Mouse (Mus musculus): ENCODE measurements around the gene Dvl1. TPM values are rescaled to one million over a fixed set of nuclear protein-coding genes. Genes with fewer than 3 reads are reported as not detected.
A peak's percentile ranks its signal among the peaks of the same experiment; 100 is the strongest.

Gene Dvl1
- polyA plus RNA-seq, 1 experiment from 2014 or later, result 7.6 TPM

- DNase-seq (ENCODE audit: low spot score), result no peak
These were observed 7.7 kb upstream of the Dvl1 start, which contains the start of gene Mxra8 for GRCm38 (mm10) chr4:155839483-155839910. TSS of gene Mxra8 (plus strand) at chr4:155839680.

DNA sequence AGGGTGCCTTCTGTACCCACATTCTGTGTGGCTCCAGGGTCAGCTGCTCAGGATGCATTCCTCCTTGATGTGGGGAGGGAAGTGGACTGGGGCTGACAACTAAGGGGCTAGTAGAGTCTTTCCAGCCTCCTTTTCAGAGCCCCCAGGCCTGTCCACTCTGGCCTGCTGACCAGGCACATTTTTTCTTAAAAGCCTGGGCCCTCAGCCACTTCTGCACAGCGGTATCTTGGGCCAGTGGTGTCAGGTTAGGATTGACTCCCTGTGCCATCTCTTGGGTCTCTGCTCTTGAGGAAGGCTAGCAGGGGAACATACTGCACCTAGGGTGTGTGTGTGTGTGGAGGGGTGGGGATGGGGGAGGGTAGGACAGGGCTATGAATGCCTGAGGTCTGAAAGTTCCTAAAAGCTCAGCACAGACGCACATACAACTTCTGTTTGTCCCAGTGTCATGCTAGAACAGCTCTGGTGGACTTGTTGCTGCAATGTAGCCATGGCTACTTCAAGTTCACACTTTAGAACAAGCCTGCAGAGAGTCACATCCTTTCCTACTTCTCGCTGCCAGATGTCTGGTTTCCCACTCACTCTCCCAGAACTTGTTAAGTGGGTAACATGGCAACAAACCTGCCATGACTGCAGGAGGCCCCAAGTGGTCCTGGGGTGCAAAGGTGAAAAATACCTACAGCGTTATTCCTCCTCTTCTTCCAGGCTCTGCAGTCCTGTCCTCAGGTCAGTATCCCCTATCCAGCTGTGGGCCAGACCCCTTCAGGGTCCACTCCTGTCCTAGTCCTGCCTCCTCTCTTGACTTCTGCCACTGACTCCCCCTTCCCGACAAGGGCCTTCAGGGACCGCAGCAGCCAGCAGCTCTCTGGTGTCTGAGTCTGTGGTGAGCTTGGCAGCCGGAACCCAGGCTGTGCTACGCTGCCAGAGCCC is 6.9 kb upstream of the Dvl1 start:
- peak; percentile 10 for DNase-seq (ENCODE audit: low spot score)

DNA sequence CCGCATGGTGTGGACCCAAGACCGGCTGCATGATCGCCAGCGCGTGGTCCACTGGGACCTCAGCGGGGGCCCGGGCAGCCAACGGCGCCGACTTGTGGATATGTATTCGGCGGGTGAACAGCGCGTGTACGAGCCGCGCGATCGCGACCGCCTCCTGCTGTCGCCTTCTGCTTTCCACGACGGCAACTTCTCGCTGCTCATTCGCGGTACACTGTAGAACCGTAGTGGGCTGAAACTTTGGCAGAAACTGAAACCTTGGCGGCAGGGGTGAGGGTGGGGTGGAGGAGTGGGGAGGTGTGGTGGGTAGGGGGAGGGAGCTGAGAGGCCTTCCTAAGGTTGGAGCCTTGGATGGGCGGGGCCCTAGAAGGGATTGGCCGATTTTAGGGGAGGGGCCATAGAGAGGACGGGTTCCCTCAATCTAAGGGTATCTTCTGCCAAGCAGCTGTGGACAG is 6.2 kb upstream of the Dvl1 start:
- peak; percentile 58 for DNase-seq (ENCODE audit: low spot score)

- no peak for DNase-seq (ENCODE audit: low spot score)
These were observed 5.4 kb upstream of the Dvl1 start for GRCm38 (mm10) chr4:155841651-155842270.

DNA sequence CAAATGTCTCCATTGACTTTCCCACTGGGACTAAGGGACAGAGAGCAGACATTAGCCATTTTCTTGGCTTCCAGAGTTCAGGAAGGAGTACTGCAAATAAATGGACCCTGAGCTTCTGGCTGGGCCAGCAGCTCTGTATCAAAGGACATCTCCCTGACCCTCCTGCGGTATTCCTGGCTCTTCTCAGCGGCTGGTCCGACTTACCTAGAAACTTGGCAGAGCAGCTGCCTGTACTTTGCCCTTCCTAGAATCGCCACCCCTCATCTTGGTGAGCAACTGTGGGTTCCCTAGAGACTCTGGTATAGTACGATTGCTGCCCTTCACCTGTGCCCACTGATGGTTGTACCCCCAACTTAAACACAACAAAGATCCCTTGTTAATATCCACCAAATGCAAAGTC is 4.0 kb upstream of the Dvl1 start:
- no peak for DNase-seq (ENCODE audit: low spot score)

- DNase-seq (ENCODE audit: low spot score), result peak; percentile 50
These were observed 570 bp downstream of the Dvl1 start for GRCm38 (mm10) chr4:155847591-155848352.

- no peak for DNase-seq (ENCODE audit: low spot score)
These were observed 1.4 kb downstream of the Dvl1 start for GRCm38 (mm10) chr4:155848434-155849095.

DNA sequence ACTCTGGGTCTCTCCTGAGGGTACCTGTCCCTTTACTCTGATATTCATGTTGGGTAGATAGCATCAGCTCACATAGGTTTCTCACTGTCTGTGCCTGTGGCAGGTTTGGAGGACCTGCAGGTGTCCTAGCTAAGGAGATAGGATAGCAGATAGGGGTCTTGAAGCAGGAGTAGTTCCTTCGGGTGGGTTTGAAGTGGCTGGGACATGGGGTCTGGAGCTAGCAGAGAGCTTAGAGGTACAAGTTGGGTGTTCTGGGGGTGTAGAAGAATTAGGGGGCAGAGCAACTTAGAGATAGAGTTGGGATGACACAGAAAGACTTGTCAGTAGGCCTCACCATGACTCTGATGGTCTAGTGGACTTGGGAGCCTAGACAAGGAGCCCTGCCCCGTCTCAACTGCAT is 2.2 kb downstream of the Dvl1 start:
- DNase-seq (ENCODE audit: low spot score), result no peak

DNA sequence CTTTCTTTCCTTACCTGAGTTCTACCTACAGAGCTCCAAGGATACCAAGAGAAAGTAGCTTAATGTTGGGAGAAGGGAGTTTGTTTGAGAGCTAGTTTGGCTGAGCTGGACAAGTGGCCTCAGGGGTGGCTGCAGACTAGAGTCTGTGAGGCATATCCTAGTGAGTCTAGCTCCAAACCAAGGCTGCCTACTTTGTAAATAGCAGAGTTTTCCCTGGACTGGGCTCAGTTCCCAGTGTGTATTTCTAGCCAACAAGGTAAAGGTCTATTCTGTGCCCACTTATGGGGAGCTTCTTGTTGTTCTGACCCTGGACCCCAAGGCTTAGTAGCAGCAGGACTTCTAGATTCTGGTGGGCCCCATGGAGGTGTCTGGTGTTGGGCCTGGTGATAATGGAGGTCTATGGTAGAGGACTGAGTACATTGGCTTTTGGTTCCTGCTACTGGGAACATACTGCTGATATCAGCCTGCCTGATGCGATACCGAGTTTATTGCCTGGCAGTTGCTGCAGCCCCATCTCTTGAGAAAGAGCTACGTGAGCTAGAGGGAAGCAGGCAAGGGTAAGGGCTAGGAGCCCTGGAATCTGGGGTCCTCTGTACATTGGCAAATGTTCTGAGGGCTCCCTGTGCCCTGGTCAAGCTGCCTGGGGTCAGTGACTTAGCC is 2.7 kb downstream of the Dvl1 start:
- no peak for DNase-seq (ENCODE audit: low spot score)

DNA sequence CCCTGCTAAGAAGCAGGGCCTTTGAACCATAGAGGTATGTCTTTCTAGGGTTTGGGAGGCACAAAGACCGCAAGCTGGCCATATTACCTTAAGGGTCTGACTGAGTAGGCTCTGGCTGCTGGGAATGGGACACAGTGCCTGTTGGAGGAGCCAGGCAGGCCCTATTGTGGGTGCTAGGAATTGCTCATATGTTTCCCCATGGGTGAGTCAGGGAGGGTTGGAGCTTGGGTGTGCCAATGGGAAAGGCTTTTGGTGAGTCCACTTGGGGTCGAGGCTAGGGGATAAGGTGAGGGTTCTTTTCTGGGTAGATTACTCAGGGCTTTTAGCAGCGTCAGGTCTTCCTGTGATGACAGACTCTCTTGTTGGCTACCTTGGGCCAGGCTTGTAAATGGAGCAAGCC is 4.2 kb downstream of the Dvl1 start:
- no peak for DNase-seq (ENCODE audit: low spot score)

GRCm38 (mm10) chr4:155851951-155852411 is 4.8 kb downstream of the Dvl1 start:
- no peak for DNase-seq (ENCODE audit: low spot score)

GRCm38 (mm10) chr4:155853421-155853820 is 6.2 kb downstream of the Dvl1 start:
- DNase-seq (ENCODE audit: low spot score), result no peak

DNA sequence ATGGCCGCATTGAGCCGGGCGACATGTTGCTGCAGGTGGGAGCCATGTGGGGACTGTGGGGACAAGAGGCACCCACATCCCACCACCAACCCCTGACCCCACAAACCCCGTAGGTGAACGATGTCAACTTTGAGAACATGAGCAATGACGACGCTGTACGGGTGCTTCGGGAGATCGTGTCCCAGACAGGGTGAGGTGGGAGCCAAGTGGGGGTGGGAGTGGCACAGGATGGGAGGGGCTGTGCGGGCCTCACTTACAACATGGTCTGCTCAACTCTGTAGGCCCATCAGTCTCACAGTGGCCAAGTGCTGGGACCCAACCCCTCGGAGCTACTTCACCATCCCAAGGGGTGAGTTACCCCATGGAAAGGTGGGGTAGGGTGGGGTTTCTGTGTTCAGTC is 7.8 kb downstream of the Dvl1 start:
- no peak for DNase-seq (ENCODE audit: low spot score)

DNA sequence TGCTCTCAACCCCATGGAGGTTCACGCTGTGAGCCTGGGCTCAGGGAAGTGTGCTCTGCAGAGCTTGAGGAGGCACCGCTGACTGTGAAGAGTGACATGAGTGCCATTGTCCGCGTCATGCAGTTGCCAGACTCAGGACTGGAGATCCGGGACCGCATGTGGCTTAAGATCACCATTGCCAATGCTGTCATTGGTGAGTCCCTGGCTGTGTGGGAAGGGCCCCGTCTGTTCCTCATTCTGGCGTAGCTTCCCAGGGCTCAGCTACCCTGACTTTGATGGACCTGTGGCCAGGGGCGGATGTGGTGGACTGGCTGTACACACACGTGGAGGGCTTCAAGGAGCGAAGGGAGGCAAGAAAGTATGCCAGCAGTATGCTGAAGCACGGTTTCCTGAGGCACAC is 8.9 kb downstream of the Dvl1 start:
- DNase-seq (ENCODE audit: low spot score), result no peak

DNA sequence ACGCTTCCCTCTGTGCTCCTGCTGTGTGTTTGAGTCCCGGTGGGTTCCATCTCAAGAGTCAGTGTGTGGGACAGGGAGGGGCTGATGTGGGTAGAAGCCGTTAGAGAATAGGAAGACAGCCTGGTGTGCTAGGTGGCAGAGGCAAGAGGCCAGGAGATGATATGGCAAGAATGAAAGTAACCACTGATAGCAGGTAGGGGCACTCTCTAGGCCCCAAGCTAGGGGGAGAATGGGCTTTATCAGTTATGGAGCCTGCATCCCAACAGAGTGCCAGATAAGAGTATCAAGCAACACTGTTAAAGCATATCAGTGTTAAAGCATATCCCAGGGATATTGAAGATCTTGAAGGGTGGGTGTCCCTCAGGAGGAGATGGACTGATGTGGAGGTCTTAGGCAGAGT is 9.7 kb downstream of the Dvl1 start:
- DNase-seq (ENCODE audit: low spot score), result no peak

DNA sequence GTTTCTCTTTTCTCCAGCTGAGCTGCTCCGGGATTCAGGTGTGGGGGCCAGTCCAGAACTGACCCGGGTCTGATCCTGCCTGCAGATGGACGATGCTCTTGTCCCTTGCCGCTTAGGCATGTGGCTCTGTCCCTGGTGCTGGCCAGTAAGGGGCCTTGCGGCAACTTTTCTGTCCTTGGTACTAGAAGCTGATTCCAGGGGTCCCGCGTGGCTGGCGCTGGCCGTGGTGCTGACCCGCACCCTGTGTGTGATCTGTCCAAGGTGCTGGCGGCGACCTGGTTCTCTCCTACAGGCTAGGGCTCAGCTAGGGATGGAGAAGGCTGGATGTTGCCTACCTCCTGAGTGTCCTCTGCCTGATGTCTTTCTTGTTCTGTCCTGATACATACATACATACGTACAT is 12.1 kb downstream of the Dvl1 start:
- DNase-seq (ENCODE audit: low spot score), result peak; percentile 40

GRCm38 (mm10) chr4:155861787-155862186 is 14.6 kb downstream of the Dvl1 start:
- DNase-seq (ENCODE audit: low spot score), result no peak

DNA sequence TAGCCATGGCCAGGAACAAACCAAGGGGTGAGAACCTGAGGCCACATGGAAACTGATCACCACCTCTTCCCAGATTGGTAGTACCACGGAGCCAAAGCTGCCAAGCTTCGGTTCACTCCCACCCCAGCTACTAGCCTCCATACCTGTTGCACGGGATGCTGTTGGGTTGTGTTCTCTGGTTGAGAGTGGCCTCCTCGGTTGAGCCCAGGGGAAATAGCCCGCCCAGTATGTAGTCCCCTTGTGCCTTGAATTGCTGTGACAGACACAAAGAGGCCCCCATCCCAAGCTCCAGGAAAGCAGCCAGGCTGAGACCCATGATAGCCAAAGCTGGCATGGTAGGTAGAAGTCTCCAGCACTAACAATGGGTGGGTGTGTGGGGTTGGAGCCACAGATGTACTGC is 15.8 kb downstream of the Dvl1 start, which contains the start of gene Tas1r3:
Tas1r3 (minus strand) TSS at position 362 of the 400 bp plus-strand sequence.
- no peak for DNase-seq (ENCODE audit: low spot score)

- no peak for DNase-seq (ENCODE audit: low spot score)
These were observed 21.6 kb downstream of the Dvl1 start for GRCm38 (mm10) chr4:155868614-155869298.
